Mouse (Mus musculus) stomach, embryonic 16.5 days (tissue): ENCODE data around the gene Apoc4. TPM values are rescaled to one million over a fixed set of nuclear protein-coding genes. Genes with fewer than 3 reads are reported as not detected.
A peak's percentile ranks its signal among the peaks of the same experiment; 100 is the strongest.
"Not testable (repeated sequence)": the region's sequence is repeated elsewhere in the genome, so short reads cannot be mapped to it uniquely, and the experiment has no call there.

Experiments used
- ATAC-seq: fragments of 200-750 bp; cut with Nextera tagmentation; 2 replicates; pipeline ENCODE4 v1.8.0; 2017; ENCODE audit warnings: moderate number of reproducible peaks, moderate TSS enrichment; ENCODE audit not compliant: insufficient read depth, low FRiP score
- H3K27ac ChIP-seq: fragments of 300-500 bp; sonication (generic); 2 replicates; pipeline ENCODE4 v1.5.1; 2014; ENCODE audit warnings: low read length
- H3K27me3 ChIP-seq: fragments of 300-500 bp; sonication (generic); 2 replicates; pipeline ENCODE4 v1.6.1; 2014; ENCODE audit warnings: low read length, control low read depth, mixed read lengths; ENCODE audit not compliant: control insufficient read depth, insufficient read depth
- H3K36me3 ChIP-seq: fragments of 300-500 bp; sonication (generic); 2 replicates; pipeline ENCODE4 v1.6.1; 2014; ENCODE audit warnings: low read length; ENCODE audit not compliant: control insufficient read depth, insufficient read depth
- H3K4me1 ChIP-seq: fragments of 300-500 bp; sonication (generic); 2 replicates; pipeline ENCODE4 v1.6.1; 2014; ENCODE audit warnings: low read length, control low read depth, mixed read lengths; ENCODE audit not compliant: control insufficient read depth, insufficient read depth
- H3K4me2 ChIP-seq: fragments of 300-500 bp; sonication (generic); 2 replicates; pipeline ENCODE4 v1.6.1; 2014; ENCODE audit warnings: low read depth, low read length, mixed read lengths
- H3K4me3 ChIP-seq: fragments of 300-500 bp; sonication (generic); replicated peaks from 2 replicates; pipeline ENCODE4 v1.5.1; 2014; ENCODE audit warnings: mild to moderate bottlenecking, low read length
- H3K9ac ChIP-seq: fragments of 300-500 bp; sonication (generic); 2 replicates; pipeline ENCODE4 v1.6.1; 2014; ENCODE audit warnings: low read length
- H3K9me3 ChIP-seq: fragments of 300-500 bp; sonication (generic); replicated peaks from 2 replicates; pipeline ENCODE4 v1.6.1; 2016; ENCODE audit warnings: low read length, control low read depth; ENCODE audit not compliant: control insufficient read depth
- WGBS: fragments of 180-500 bp; shearing (Covaris S2); extraction: QIAGEN DNeasy Blood & Tissue Kit; methylation state at CpG from one replicate; pipeline ENCODE4 v1.1.7; 2014; 5-methylcytosine and 5-hydroxymethylcytosine counted together
- polyA plus RNA-seq: library from polyadenylated mRNA; unstranded; fragments of >200 nt; fragmentation: Nextera tagmentation; extraction: Ambion mirVana; gene quantifications from 2 replicates; pipeline ENCODE4 v1.2.1, GENCODE M21; 2015

Apoc4 gene
- polyA plus RNA-seq, 1 experiment from 2014 or later: 16.8 TPM

GRCm38 (mm10) chr7:19686927-19687583, 5.8 kb upstream of the Apoc4 start:
- WGBS: 59% methylated on average over 8 of the region's 8 CpGs
- ATAC-seq, H3K36me3 ChIP-seq, H3K4me1 ChIP-seq, H3K4me3 ChIP-seq, H3K9me3 ChIP-seq, H3K9ac ChIP-seq, H3K27me3 ChIP-seq, H3K4me2 ChIP-seq, H3K27ac ChIP-seq: not testable (repeated sequence)

- H3K27ac ChIP-seq: no peak overlapping the region
- ATAC-seq: no peak; the same call in 1 of the 2 replicates
- H3K4me1 ChIP-seq: no peaks in the 10 kb centered on the region
- no peak overlapping the region for H3K4me3 ChIP-seq
- H3K4me2 ChIP-seq: no peak overlapping the region
- WGBS: 77% methylated on average over 6 of the region's 6 CpGs
- no peak overlapping the region for H3K9ac ChIP-seq
- H3K27me3 ChIP-seq: no peaks in the 10 kb centered on the region
- no peaks in the 10 kb centered on the region for H3K9me3 ChIP-seq
- H3K36me3 ChIP-seq: no peaks in the 10 kb centered on the region
These were observed 5.2 kb upstream of the Apoc4 start for GRCm38 (mm10) chr7:19686521-19686920.

GRCm38 (mm10) chr7:19685374-19685773, 4.1 kb upstream of the Apoc4 start:
- H3K4me1 ChIP-seq: no peaks in the 10 kb centered on the region

GRCm38 (mm10) chr7:19683771-19684201, 2.5 kb upstream of the Apoc4 start:
- Histone ChIP-seq H3K27ac (0 out of 2 replicates have a peak overlapping the region, but pooled peaks have one; percentile 6), H3K4me3 (no peak overlapping the region), H3K9ac (no peak overlapping the region), H3K4me1 (no peaks in the 10 kb centered on the region), H3K27me3 (no peaks in the 10 kb centered on the region), H3K4me2 (no peak overlapping the region), H3K9me3 (no peaks in the 10 kb centered on the region), H3K36me3 (no peaks in the 10 kb centered on the region)
- WGBS: 82% methylated on average over 6 of the region's 6 CpGs
- ATAC-seq: no peak

More at GRCm38 (mm10) chr7:19685374-19685773, 4.1 kb upstream of the Apoc4 start:
- H3K4me3 ChIP-seq: no peak overlapping the region
- H3K27me3 ChIP-seq: no peaks in the 10 kb centered on the region
- H3K36me3 ChIP-seq: no peaks in the 10 kb centered on the region
- 40% methylated on average over 4 of the region's 4 CpGs for WGBS
- no peak overlapping the region for H3K9ac ChIP-seq
- H3K4me2 ChIP-seq: no peak overlapping the region
- ATAC-seq: no peak
- no peak overlapping the region for H3K27ac ChIP-seq
- no peaks in the 10 kb centered on the region for H3K9me3 ChIP-seq

- no peaks in the 10 kb centered on the region for H3K36me3 ChIP-seq
- 71% methylated on average over 3 of the region's 3 CpGs for WGBS
- no peak overlapping the region for H3K27ac ChIP-seq
- no peaks in the 10 kb centered on the region for H3K4me1 ChIP-seq
- no peak overlapping the region for H3K4me2 ChIP-seq
- H3K9ac ChIP-seq: no peak overlapping the region
- H3K27me3 ChIP-seq: no peaks in the 10 kb centered on the region
- ATAC-seq: no peak
- no peaks in the 10 kb centered on the region for H3K9me3 ChIP-seq
- no peak overlapping the region for H3K4me3 ChIP-seq
These were observed 1.7 kb upstream of the Apoc4 start for GRCm38 (mm10) chr7:19682979-19683378.

DNA sequence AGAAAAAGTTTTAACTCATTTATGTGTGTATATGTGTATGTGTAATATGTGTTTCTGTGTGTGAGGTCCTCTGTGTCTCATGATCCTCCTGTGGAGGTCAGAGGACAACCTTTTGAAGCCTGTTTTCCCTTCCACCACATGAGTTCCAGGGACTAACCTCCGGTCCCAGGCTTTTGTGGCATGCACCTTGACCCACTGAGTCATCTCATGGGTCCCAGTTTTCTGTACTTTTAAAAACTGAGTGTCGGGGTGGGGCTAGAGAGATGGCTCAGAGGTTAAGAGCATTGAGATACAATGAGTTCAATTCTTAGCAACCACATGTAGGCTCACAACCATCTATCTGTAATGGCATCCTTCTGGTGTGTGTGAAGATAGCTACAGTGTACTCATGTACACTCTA, 577 bp downstream of the Apoc4 start:
- Histone ChIP-seq H3K36me3 (no peaks in the 10 kb centered on the region), H3K4me2 (no peak overlapping the region), H3K4me3 (no peak overlapping the region), H3K4me1 (no peaks in the 10 kb centered on the region), H3K27ac (no peak overlapping the region), H3K9me3 (no peaks in the 10 kb centered on the region), H3K27me3 (no peaks in the 10 kb centered on the region), H3K9ac (no peak overlapping the region)
- ATAC-seq: no peak
- 85% methylated on average over 2 of the region's 2 CpGs for WGBS

DNA sequence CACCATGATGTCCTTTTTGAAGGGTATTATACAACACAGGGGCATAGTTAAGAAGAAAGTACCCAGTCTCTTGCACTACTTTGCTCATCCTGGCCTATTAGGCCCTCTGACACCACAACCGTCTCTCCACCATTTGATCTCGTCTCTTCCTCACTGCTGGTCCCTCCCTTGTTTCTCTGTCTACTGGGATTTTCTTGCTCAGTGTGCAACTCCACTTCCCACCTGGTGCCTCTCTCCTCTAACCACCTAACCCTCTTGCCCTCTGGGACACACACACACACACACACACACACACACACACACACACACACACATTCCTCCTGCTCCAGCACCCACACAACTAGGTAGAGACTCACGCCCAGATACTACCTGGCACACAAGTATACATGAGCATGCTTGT, 2.4 kb downstream of the Apoc4 start:
- WGBS: 87% methylated on average over 3 of the region's 3 CpGs
- Histone ChIP-seq H3K9me3 (no peaks in the 10 kb centered on the region), H3K27me3 (no peaks in the 10 kb centered on the region), H3K4me1 (no peaks in the 10 kb centered on the region), H3K36me3 (no peaks in the 10 kb centered on the region), H3K27ac (no peak overlapping the region), H3K4me3 (no peak overlapping the region), H3K4me2 (no peak overlapping the region), H3K9ac (no peak overlapping the region)
- ATAC-seq: no peak

- no peaks in the 10 kb centered on the region for H3K36me3 ChIP-seq
- H3K9me3 ChIP-seq: no peaks in the 10 kb centered on the region
- no peaks in the 10 kb centered on the region for H3K27me3 ChIP-seq
- H3K4me1 ChIP-seq: no peaks in the 10 kb centered on the region
- no peak within 1 kb of the TSS for H3K4me3 ChIP-seq
- 50% methylated on average over 8 of the region's 8 CpGs for WGBS
- H3K27ac ChIP-seq: no peak within 1 kb of the TSS
- H3K4me2 ChIP-seq: no peak within 1 kb of the TSS
- no peak within 1 kb of the TSS for H3K9ac ChIP-seq
- ATAC-seq: peak; percentile 63; the same call in 1 of the 2 replicates
These were observed 3.4 kb downstream of the Apoc4 start, which contains the start of gene Apoc2 for GRCm38 (mm10) chr7:19677872-19678271. TSS of gene Apoc2 (minus strand) at chr7:19677941.

DNA sequence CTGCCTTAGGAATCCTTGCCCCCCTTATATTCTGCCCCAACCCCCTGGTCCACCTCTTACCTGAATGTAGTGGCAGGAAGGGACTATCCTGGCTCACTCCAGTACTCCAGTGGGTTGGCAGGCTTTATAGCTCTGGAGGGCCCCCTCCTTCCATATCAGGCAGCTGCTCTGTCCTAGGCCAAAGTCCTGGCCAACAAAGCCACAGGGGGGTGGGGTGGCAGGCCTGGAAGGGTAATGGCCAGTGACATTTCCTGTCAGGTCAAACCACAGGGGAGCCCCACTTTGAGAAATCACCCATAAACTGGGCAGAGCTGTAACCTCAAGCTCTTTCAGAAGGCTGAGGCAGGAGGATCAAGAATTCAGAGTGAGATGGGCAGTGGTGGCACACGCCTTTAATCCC, 4.6 kb downstream of the Apoc4 start:
- Histone ChIP-seq H3K4me1 (no peaks in the 10 kb centered on the region), H3K36me3 (no peaks in the 10 kb centered on the region), H3K4me2 (no peak overlapping the region), H3K4me3 (no peak overlapping the region), H3K27me3 (no peaks in the 10 kb centered on the region), H3K9me3 (no peaks in the 10 kb centered on the region), H3K9ac (no peak overlapping the region), H3K27ac (no peak overlapping the region)
- ATAC-seq: peak; percentile 35; the same call in 1 of the 2 replicates
- 48% methylated on average over 1 of the region's 1 CpGs for WGBS
